Mouse (Mus musculus) hindbrain, embryonic 16.5 days (tissue): ENCODE results near the gene Rps6ka1. TPM values are rescaled to one million over a fixed set of nuclear protein-coding genes. Genes with fewer than 3 reads are reported as not detected.

Source experiments
- ATAC-seq: fragments of 200-750 bp; cut with Nextera tagmentation; 2 replicates; pipeline ENCODE4 v1.8.0; 2017; ENCODE audit warnings: moderate TSS enrichment, moderate library complexity
- H3K27ac ChIP-seq: fragments of 300-500 bp; sonication (generic); 2 replicates; pipeline ENCODE4 v1.5.1; 2014; ENCODE audit warnings: low read depth, mild to moderate bottlenecking, control low read depth, low read length, moderate library complexity
- H3K27me3 ChIP-seq: fragments of 300-500 bp; sonication (generic); replicated peaks from 2 replicates; pipeline ENCODE4 v1.6.1; 2014; ENCODE audit warnings: low read length; ENCODE audit not compliant: control insufficient read depth, insufficient read depth
- H3K36me3 ChIP-seq: fragments of 300-500 bp; sonication (generic); 2 replicates; pipeline ENCODE4 v1.6.1; 2014; ENCODE audit warnings: mild to moderate bottlenecking, low read length, moderate library complexity, mixed read lengths; ENCODE audit not compliant: control insufficient read depth, insufficient read depth
- H3K4me1 ChIP-seq: fragments of 300-500 bp; sonication (generic); 2 replicates; pipeline ENCODE4 v1.6.1; 2014; ENCODE audit warnings: low read depth, low read length; ENCODE audit not compliant: control insufficient read depth, insufficient read depth
- H3K4me2 ChIP-seq: fragments of 300-500 bp; sonication (generic); 2 replicates; pipeline ENCODE4 v1.6.1; 2014; ENCODE audit warnings: mild to moderate bottlenecking, low read length, control low read depth, moderate library complexity
- H3K4me3 ChIP-seq: fragments of 300-500 bp; sonication (generic); 2 replicates; pipeline ENCODE4 v1.5.1; 2014; ENCODE audit warnings: mild to moderate bottlenecking, low read length, control low read depth, moderate library complexity
- H3K9ac ChIP-seq: fragments of 300-500 bp; sonication (generic); 2 replicates; pipeline ENCODE4 v1.6.1; 2014; ENCODE audit warnings: low read depth, mild to moderate bottlenecking, control low read depth, low read length, moderate library complexity
- H3K9me3 ChIP-seq: fragments of 300-500 bp; sonication (generic); 2 replicates; pipeline ENCODE4 v1.6.1; 2014; ENCODE audit warnings: mild to moderate bottlenecking, low read length, moderate library complexity; ENCODE audit not compliant: control insufficient read depth
- WGBS: fragments of 180-500 bp; shearing (Covaris S2); extraction: QIAGEN DNeasy Blood & Tissue Kit; methylation state at CpG from one replicate; pipeline ENCODE4 v1.1.7; 2014; 5-methylcytosine and 5-hydroxymethylcytosine counted together
- polyA plus RNA-seq: library from polyadenylated mRNA; unstranded; fragments of >200 nt; fragmentation: Nextera tagmentation; extraction: Ambion mirVana; gene quantifications from 2 replicates; pipeline ENCODE4 v1.2.1, GENCODE M21; 2015

Rps6ka1 gene
- polyA plus RNA-seq, 1 experiment from 2014 or later = 28.2 TPM

DNA sequence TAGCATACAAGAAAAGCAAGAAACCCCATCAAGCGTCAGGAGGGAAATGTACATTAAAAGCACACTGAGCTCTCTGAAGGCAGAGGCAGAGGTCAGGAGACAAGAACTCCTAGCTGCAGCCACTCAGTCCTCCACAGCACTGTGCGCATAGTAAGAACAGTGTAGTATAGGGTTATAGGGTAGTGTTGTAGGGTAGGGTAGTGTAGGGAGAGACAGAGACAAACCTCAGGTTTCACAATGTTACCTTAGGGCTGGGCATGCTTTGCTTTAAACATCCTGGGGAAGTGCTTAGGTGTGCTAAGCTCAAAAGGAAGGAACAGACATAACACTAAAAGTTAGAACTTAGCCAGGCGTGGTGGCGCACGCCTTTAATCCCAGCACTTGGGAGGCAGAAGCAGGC is 52.4 kb downstream of the Rps6ka1 start:
- H3K27ac ChIP-seq = no peak overlapping the region
- WGBS = 88% methylated on average over 5 of the region's 5 CpGs
- no peaks in the 10 kb centered on the region for H3K4me1 ChIP-seq

GRCm38 (mm10) chr4:133832945-133833874 is 54.4 kb downstream of the Rps6ka1 start:
- Histone ChIP-seq H3K4me3 (no peak overlapping the region), H3K4me1 (no peaks in the 10 kb centered on the region), H3K27ac (no peak overlapping the region), H3K27me3 (no peaks in the 10 kb centered on the region), H3K4me2 (no peak overlapping the region), H3K9me3 (no peaks in the 10 kb centered on the region), H3K9ac (no peak overlapping the region), H3K36me3 (no peaks in the 10 kb centered on the region)
- no peak for ATAC-seq
- 64% methylated on average over 15 of the region's 15 CpGs for WGBS

More for the DNA sequence above, 52.4 kb downstream of the Rps6ka1 start:
- no peaks in the 10 kb centered on the region for H3K36me3 ChIP-seq
- H3K9me3 ChIP-seq = no peaks in the 10 kb centered on the region
- H3K9ac ChIP-seq = no peak overlapping the region
- H3K27me3 ChIP-seq = no peaks in the 10 kb centered on the region
- H3K4me3 ChIP-seq = no peak overlapping the region
- H3K4me2 ChIP-seq = no peak overlapping the region
- no peak for ATAC-seq

GRCm38 (mm10) chr4:133830453-133830852 is 57.1 kb downstream of the Rps6ka1 start:
- ATAC-seq = no peak
- Histone ChIP-seq H3K4me2 (no peak overlapping the region), H3K4me1 (no peaks in the 10 kb centered on the region), H3K27me3 (no peaks in the 10 kb centered on the region), H3K36me3 (no peaks in the 10 kb centered on the region), H3K27ac (no peak overlapping the region), H3K4me3 (no peak overlapping the region), H3K9me3 (no peaks in the 10 kb centered on the region), H3K9ac (no peak overlapping the region)
- WGBS = 96% methylated on average over 1 of the region's 1 CpGs

DNA sequence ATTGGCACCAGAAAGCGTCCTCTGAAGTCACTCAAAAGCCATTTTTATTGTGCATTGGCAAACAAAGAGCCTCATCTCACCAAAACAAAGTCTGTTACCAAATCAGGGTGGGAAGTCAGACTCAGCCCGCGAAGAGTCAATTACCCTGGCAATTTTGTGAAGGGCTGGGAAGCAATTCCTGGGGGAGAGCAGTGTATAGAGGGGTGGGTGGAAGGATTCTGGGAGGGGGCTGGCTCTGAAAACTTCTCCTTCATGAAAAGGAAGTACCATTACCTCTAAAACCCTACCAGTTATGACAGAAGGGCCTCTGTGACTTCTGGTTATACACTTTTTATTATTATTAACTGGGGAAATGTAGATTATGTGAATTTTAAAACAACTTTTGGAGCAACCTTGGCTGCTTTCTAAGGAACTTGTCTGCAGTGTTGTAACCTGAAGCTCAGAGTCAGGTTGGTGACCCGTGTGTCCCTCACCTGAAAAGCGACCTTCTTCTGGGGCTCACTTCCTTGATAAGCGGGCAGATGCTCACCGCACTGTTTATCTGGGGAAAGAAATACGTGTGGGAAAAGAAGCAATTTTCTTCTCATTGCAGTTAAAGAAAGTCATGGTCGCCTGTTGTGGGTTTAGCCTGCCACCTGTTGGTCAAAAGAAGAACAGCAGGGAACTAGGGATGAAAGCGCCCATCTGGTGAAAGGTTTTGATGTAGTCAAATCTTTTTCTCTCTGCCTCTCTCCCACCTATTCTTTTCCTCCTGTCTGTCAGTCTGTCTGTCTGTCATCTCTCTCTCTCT is 58.1 kb downstream of the Rps6ka1 start:
- Histone ChIP-seq H3K9ac (no peak overlapping the region), H3K9me3 (no peaks in the 10 kb centered on the region), H3K4me2 (no peak overlapping the region), H3K27me3 (no peaks in the 10 kb centered on the region), H3K36me3 (no peaks in the 10 kb centered on the region), H3K27ac (no peak overlapping the region), H3K4me3 (no peak overlapping the region), H3K4me1 (no peaks in the 10 kb centered on the region)
- no peak for ATAC-seq
- 3% methylated on average over 10 of the region's 10 CpGs for WGBS

DNA sequence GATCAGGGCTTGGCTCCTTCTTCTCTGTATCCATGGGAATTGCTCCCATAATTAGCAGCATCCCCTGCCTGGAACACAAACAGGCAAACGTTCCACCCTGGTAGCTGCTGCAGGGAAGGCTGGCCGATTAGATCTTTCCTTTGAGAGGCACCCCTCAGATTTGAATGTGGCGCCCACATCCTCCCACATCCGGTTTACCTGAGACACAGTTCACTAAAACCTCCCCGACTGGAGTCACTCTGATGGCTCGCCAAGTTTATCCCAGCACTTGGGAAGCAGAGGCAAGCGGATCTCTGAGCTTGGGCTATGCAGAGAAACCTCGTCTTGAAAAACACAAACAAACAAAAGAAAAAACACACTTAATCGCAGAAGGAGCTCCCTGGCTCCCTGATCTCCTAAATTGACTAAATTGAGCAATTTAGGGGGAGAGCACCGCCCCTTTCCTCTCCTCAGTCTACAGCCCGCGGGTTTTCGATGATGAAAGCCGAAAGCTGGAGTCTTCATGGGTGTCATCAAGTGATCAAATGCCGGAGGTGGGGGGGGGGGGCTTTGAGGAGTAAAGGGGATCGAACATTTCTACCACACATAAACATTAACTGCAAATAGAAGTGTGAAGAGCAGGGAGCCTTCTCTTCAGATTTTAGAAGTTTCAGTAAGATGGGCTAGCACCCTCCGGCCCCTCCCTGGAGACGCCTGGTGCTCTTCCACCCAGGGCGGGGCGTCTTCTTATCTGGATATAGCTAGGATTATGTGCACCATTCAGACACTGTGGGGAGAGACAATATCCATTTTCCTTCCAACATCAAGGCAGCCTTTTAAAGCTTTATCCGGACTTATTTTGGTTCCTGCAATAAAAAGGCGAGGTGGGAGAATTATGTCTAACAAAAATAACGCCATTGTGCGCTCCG is 59.5 kb downstream of the Rps6ka1 start:
- H3K27me3 ChIP-seq = no peaks in the 10 kb centered on the region
- no peak overlapping the region for H3K4me3 ChIP-seq
- no peak overlapping the region for H3K9ac ChIP-seq
- H3K27ac ChIP-seq = no peak overlapping the region
- ATAC-seq = no peak
- no peaks in the 10 kb centered on the region for H3K36me3 ChIP-seq
- H3K4me1 ChIP-seq = no peaks in the 10 kb centered on the region
- H3K9me3 ChIP-seq = no peaks in the 10 kb centered on the region
- no peak overlapping the region for H3K4me2 ChIP-seq
- whole genome bisulfite sequencing = 40% methylated on average over 25 of the region's 25 CpGs

DNA sequence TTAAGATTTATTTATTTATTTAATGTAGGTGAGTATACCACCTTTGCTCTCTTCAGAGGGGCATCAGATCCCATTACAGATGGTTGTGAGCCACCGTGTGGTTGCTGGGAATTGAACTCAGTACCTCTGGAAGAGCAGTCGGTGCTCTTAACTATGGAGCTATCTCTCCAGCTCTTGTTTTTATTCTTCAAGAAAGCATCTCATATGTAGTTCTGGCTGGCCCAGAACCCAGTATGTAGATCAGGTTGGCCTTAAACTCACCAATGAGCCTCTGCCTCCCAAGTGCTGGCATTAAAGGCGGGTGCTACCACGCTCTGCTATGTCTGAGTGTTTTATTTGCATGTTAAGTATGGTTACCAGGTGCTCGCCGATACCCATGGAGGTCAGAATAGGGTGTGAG is 60.2 kb downstream of the Rps6ka1 start:
- no peak overlapping the region for H3K4me2 ChIP-seq
- H3K9me3 ChIP-seq = no peaks in the 10 kb centered on the region
- no peak overlapping the region for H3K9ac ChIP-seq
- no peak overlapping the region for H3K27ac ChIP-seq
- ATAC-seq = no peak
- 83% methylated on average over 6 of the region's 6 CpGs for WGBS
- no peaks in the 10 kb centered on the region for H3K27me3 ChIP-seq
- H3K4me3 ChIP-seq = no peak overlapping the region
- no peaks in the 10 kb centered on the region for H3K36me3 ChIP-seq
- H3K4me1 ChIP-seq = no peaks in the 10 kb centered on the region

DNA sequence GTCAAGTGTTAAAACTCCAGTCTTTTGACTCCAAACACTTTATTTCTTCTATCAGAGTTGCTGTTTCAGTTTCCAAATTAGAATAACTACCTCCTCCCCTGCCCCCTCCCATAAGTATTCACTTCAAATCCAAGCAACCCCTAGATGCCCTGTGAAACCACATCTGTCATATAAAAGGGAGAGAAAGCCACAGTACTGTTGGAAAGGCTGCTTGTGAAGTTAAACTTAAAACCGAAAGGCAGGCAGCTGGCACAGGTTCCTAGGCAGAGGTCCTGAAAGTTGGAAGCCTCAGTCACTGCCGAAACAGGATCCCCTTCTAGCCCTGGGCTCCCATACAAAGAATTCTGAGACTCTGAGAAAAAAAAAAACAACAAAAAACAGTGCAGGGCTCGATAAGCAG is 61.9 kb downstream of the Rps6ka1 start:
- Histone ChIP-seq H3K9me3 (no peaks in the 10 kb centered on the region), H3K27ac (no peak overlapping the region), H3K4me1 (no peaks in the 10 kb centered on the region), H3K27me3 (no peaks in the 10 kb centered on the region), H3K4me3 (no peak overlapping the region), H3K4me2 (no peak overlapping the region), H3K36me3 (no peaks in the 10 kb centered on the region), H3K9ac (no peak overlapping the region)
- no peak for ATAC-seq
- WGBS = 56% methylated on average over 3 of the region's 3 CpGs

DNA sequence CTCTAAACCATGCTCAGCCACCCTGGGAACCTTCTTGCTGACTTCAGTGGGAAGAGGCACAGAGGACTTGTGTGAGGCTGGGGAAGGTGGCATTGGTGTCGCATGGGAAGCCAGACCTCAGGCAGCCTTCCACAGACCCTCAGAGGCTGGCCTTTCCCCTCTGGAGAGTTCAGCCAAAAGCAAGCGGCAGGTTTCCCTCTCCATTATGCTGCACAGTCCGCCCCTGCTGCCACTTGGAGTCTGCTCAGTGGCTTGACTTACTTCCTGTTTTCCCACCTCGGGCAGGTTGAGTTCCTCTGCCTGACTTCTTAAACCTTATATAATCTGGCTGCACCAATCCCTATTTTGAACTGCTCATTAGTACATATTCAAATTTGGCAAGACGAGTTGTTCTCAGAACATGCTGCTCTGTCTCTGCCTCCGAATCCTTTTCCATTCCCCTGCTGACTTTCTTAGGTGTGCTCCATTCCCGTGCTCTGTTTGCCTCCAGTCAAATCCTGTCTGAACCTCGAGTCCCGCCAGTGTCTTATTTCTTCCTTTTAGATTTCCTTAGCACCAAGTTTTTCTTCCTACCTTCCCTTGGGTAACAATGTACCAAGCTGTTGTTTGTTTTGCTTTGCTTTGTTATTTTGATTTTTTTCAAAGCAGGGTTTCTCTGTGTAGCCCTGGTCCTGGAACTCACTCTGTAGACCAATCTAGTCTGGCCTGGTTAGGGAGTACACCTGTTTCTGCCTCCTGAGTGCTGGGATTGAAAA is 66.6 kb downstream of the Rps6ka1 start:
- Histone ChIP-seq H3K4me1 (peaks cover under 1% of the 10 kb centered on the region; the same call in 1 of the 2 replicates), H3K27ac (no peak overlapping the region), H3K27me3 (0 out of 2 replicates have a peak, but pooled peaks cover 2% of the 10 kb centered on the region), H3K4me3 (no peak overlapping the region), H3K9me3 (no peaks in the 10 kb centered on the region), H3K4me2 (no peak overlapping the region), H3K36me3 (no peaks in the 10 kb centered on the region), H3K9ac (no peak overlapping the region)
- no peak for ATAC-seq
- 53% methylated on average over 9 of the region's 9 CpGs for WGBS
